Mouse (Mus musculus) C2C12 (cell line): Measurements from ENCODE around the gene Iqgap3.

Experiments
- CEBPB ChIP-seq: IDR thresholded peaks from one replicate; pipeline ENCODE4 v1.6.1; 2011; ENCODE audit warnings: low read depth, mild to moderate bottlenecking, control low read depth, moderate library complexity
- CTCF ChIP-seq: IDR thresholded peaks from one replicate; pipeline ENCODE4 v1.5.1; 2011; ENCODE audit not compliant: control insufficient read depth, insufficient read depth, insufficient read length
- FOSL1 ChIP-seq: IDR thresholded peaks from one replicate; pipeline ENCODE4 v1.8.0; 2011; ENCODE audit warnings: mild to moderate bottlenecking, low read length; ENCODE audit not compliant: poor library complexity, insufficient read depth, severe bottlenecking
- MAX ChIP-seq: IDR thresholded peaks from one replicate; pipeline ENCODE4 v1.6.1; 2011; ENCODE audit warnings: mild to moderate bottlenecking, control low read depth

DNA sequence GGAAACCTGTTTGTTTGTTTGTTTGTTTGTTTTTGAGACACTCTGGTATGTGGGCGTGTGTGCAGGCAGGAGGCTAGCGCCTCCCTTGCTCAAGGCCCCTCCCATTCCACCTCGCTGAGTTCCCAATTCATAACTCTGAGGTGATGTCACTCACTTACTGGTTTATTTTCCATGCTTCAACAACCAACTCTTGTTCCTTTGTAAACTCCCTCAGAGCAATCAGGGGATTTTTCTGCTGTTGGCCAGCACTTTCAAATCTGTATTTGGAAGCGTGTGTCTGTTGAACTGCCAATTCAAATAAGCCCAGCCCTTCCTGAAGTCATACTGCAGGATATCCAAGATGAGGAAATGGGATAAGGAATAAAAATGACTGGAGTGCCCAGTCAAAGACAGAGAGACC, 892 bp downstream of the Iqgap3 start:
- no peak for TF ChIP-seq CTCF
- TF ChIP-seq CEBPB = no peak
- peak; percentile 30 for TF ChIP-seq MAX
- TF ChIP-seq FOSL1 = no peak
